Mouse (Mus musculus) olfactory bulb, adult 2 months (tissue): ENCODE measurements around the gene Thap12.

Experiments
- CTCF ChIP-seq: fragments of 200-500 bp; IDR thresholded peaks from 2 replicates; pipeline ENCODE4 v1.5.1; 2012; ENCODE audit warnings: low read depth, mild to moderate bottlenecking, low read length, moderate library complexity; ENCODE audit not compliant: insufficient read depth
- POLR2A ChIP-seq: fragments of 200-500 bp; IDR thresholded peaks from 2 replicates; pipeline ENCODE4 v1.6.1; 2012; ENCODE audit warnings: mild to moderate bottlenecking, low read depth, low read length, moderate library complexity; ENCODE audit not compliant: insufficient read depth

GRCm38 (mm10) chr7:98740363-98740762 is 37.5 kb downstream of the Thap12 start:
- no peak for TF ChIP-seq POLR2A
- TF ChIP-seq CTCF = no peak
